Mouse (Mus musculus) liver, embryonic 13.5 days (tissue): Measurements from ENCODE around the gene Ell2. TPM values are rescaled to one million over a fixed set of nuclear protein-coding genes. Genes with fewer than 3 reads are reported as not detected.
A peak's percentile ranks its signal among the peaks of the same experiment; 100 is the strongest.

ENCODE experiments used
- ATAC-seq: fragments of 200-750 bp; cut with Nextera tagmentation; 2 replicates; pipeline ENCODE4 v1.8.0; 2017; ENCODE audit warnings: low read depth, mild to moderate bottlenecking, moderate number of reproducible peaks, moderate library complexity
- DNase-seq: peaks from one replicate; pipeline ENCODE4 v3.0.0; 2022
- H3K27ac ChIP-seq: fragments of 300-500 bp; sonication (generic); 2 replicates; pipeline ENCODE4 v1.5.1; 2015; ENCODE audit warnings: moderate library complexity, mild to moderate bottlenecking, inconsistent platforms
- H3K27me3 ChIP-seq: fragments of 300-500 bp; sonication (generic); 2 replicates; pipeline ENCODE4 v1.6.1; 2015; ENCODE audit warnings: mild to moderate bottlenecking, inconsistent platforms
- H3K36me3 ChIP-seq: fragments of 300-500 bp; sonication (generic); 2 replicates; pipeline ENCODE4 v1.6.1; 2015; ENCODE audit warnings: mild to moderate bottlenecking, inconsistent platforms
- H3K4me1 ChIP-seq: fragments of 300-500 bp; sonication (generic); replicated peaks from 2 replicates; pipeline ENCODE4 v1.6.1; 2015; ENCODE audit warnings: inconsistent platforms
- H3K4me2 ChIP-seq: fragments of 300-500 bp; sonication (generic); 2 replicates; pipeline ENCODE4 v1.6.1; 2015; ENCODE audit warnings: inconsistent platforms, mild to moderate bottlenecking, moderate library complexity
- H3K4me3 ChIP-seq: fragments of 300-500 bp; sonication (generic); replicated peaks from 2 replicates; pipeline ENCODE4 v1.5.1; 2015; ENCODE audit warnings: mild to moderate bottlenecking, inconsistent platforms
- H3K9ac ChIP-seq: fragments of 300-500 bp; sonication (generic); 2 replicates; pipeline ENCODE4 v1.6.1; 2015; ENCODE audit warnings: mild to moderate bottlenecking, inconsistent platforms
- H3K9me3 ChIP-seq: fragments of 300-500 bp; sonication (generic); replicated peaks from 2 replicates; pipeline ENCODE4 v1.6.1; 2016; ENCODE audit warnings: inconsistent platforms
- WGBS: fragments of 180-500 bp; shearing (Covaris S2); methylation state at CpG from one replicate; pipeline ENCODE4 v1.1.7; 2015; ENCODE audit not compliant: insufficient replicate concordance; 5-methylcytosine and 5-hydroxymethylcytosine counted together
- polyA plus RNA-seq: library from polyadenylated mRNA; unstranded; fragments of >200 nt; fragmentation: Nextera tagmentation; extraction: Ambion mirVana; gene quantifications from 2 replicates; pipeline ENCODE4 v1.2.1, GENCODE M21; 2015

Gene Ell2
- polyA plus RNA-seq, 1 experiment from 2014 or later, result 38.2 TPM

GRCm38 (mm10) chr13:75789061-75789834 is 82.7 kb downstream of the Ell2 start:
- no peak overlapping the region for H3K27ac ChIP-seq
- H3K36me3 ChIP-seq, result peaks cover 16% of the 10 kb centered on the region; the same call in 1 of the 2 replicates
- WGBS, result 77% methylated on average over 2 of the region's 2 CpGs
- H3K4me2 ChIP-seq, result no peak overlapping the region
- peaks cover 13% of the 10 kb centered on the region for H3K4me1 ChIP-seq
- H3K4me3 ChIP-seq, result no peak overlapping the region
- H3K9ac ChIP-seq, result no peak overlapping the region
- DNase-seq (no peak), ATAC-seq (no peak)
- no peaks in the 10 kb centered on the region for H3K27me3 ChIP-seq
- no peaks in the 10 kb centered on the region for H3K9me3 ChIP-seq

GRCm38 (mm10) chr13:75790550-75791205 is 84.1 kb downstream of the Ell2 start:
- H3K27ac ChIP-seq, result no peak overlapping the region
- H3K4me3 ChIP-seq, result no peak overlapping the region
- H3K4me1 ChIP-seq, result peaks cover 18% of the 10 kb centered on the region
- H3K27me3 ChIP-seq, result no peaks in the 10 kb centered on the region
- 58% methylated on average over 1 of the region's 1 CpGs for WGBS
- H3K9ac ChIP-seq, result no peak overlapping the region
- DNase-seq (no peak), ATAC-seq (no peak)
- H3K36me3 ChIP-seq, result peaks cover 15% of the 10 kb centered on the region; the same call in 1 of the 2 replicates
- no peak overlapping the region for H3K4me2 ChIP-seq
- no peaks in the 10 kb centered on the region for H3K9me3 ChIP-seq

- Histone ChIP-seq H3K36me3 (no peaks in the 10 kb centered on the region), H3K27ac (peak overlapping the region; percentile 11; the same call in 1 of the 2 replicates), H3K4me3 (no peak overlapping the region), H3K27me3 (no peaks in the 10 kb centered on the region), H3K4me1 (peaks cover 39% of the 10 kb centered on the region), H3K9me3 (no peaks in the 10 kb centered on the region), H3K4me2 (no peak overlapping the region), H3K9ac (no peak overlapping the region)
- ATAC-seq (no peak), DNase-seq (no peak)
- 42% methylated on average over 6 of the region's 6 CpGs for WGBS
Observed at GRCm38 (mm10) chr13:75793863-75794629, 87.5 kb downstream of the Ell2 start.

- Histone ChIP-seq H3K4me3 (peak overlapping the region; percentile 29), H3K9ac (peak overlapping the region; percentile 68), H3K4me2 (peak overlapping the region; percentile 60), H3K27me3 (no peaks in the 10 kb centered on the region), H3K9me3 (no peaks in the 10 kb centered on the region), H3K27ac (peak overlapping the region; percentile 71), H3K4me1 (peaks cover 39% of the 10 kb centered on the region), H3K36me3 (no peaks in the 10 kb centered on the region)
- ATAC-seq (peak; percentile 99), DNase-seq (peak; percentile 89)
- 12% methylated on average over 18 of the region's 18 CpGs for WGBS
Observed at GRCm38 (mm10) chr13:75797369-75798141, 91.0 kb downstream of the Ell2 start.

- Histone ChIP-seq H3K27me3 (no peaks in the 10 kb centered on the region), H3K4me1 (peaks cover 31% of the 10 kb centered on the region), H3K4me2 (no peak overlapping the region), H3K9me3 (no peaks in the 10 kb centered on the region), H3K27ac (peak overlapping the region; percentile 31; the same call in 1 of the 2 replicates), H3K36me3 (no peaks in the 10 kb centered on the region), H3K4me3 (no peak overlapping the region), H3K9ac (no peak overlapping the region)
- DNase-seq (no peak), ATAC-seq (no peak)
- WGBS, result 67% methylated on average over 7 of the region's 7 CpGs
Observed at GRCm38 (mm10) chr13:75798413-75799302, 92.1 kb downstream of the Ell2 start.

GRCm38 (mm10) chr13:75799421-75799820 is 92.9 kb downstream of the Ell2 start:
- Histone ChIP-seq H3K4me3 (no peak overlapping the region), H3K4me2 (no peak overlapping the region), H3K9me3 (no peaks in the 10 kb centered on the region), H3K9ac (no peak overlapping the region), H3K27ac (no peak overlapping the region), H3K4me1 (peaks cover 24% of the 10 kb centered on the region), H3K36me3 (no peaks in the 10 kb centered on the region), H3K27me3 (no peaks in the 10 kb centered on the region)
- DNase-seq (no peak), ATAC-seq (no peak)
- 81% methylated on average over 3 of the region's 3 CpGs for WGBS

GRCm38 (mm10) chr13:75807969-75808368 is 101.4 kb downstream of the Ell2 start:
- no peak overlapping the region for H3K4me3 ChIP-seq
- H3K4me1 ChIP-seq, result no peaks in the 10 kb centered on the region
- no peak overlapping the region for H3K27ac ChIP-seq
- ATAC-seq, result no peak
- H3K9ac ChIP-seq, result no peak overlapping the region
- H3K4me2 ChIP-seq, result no peak overlapping the region
- no peaks in the 10 kb centered on the region for H3K9me3 ChIP-seq
- WGBS, result 69% methylated on average over 1 of the region's 1 CpGs
- H3K27me3 ChIP-seq, result no peaks in the 10 kb centered on the region
- DNase-seq, result no peak
- H3K36me3 ChIP-seq, result no peaks in the 10 kb centered on the region

- DNase-seq (no peak), ATAC-seq (no peak)
- H3K36me3 ChIP-seq, result no peaks in the 10 kb centered on the region
- no peak overlapping the region for H3K27ac ChIP-seq
- H3K4me2 ChIP-seq, result no peak overlapping the region
- no peak overlapping the region for H3K4me3 ChIP-seq
- H3K9ac ChIP-seq, result no peak overlapping the region
- 53% methylated on average over 1 of the region's 1 CpGs for WGBS
- H3K27me3 ChIP-seq, result no peaks in the 10 kb centered on the region
- no peaks in the 10 kb centered on the region for H3K4me1 ChIP-seq
- H3K9me3 ChIP-seq, result no peaks in the 10 kb centered on the region
Observed at GRCm38 (mm10) chr13:75809957-75810356, 103.4 kb downstream of the Ell2 start.

GRCm38 (mm10) chr13:75817183-75817582 is 110.6 kb downstream of the Ell2 start:
- Histone ChIP-seq H3K27me3 (no peaks in the 10 kb centered on the region), H3K4me3 (no peak overlapping the region), H3K27ac (no peak overlapping the region), H3K4me2 (no peak overlapping the region), H3K36me3 (no peaks in the 10 kb centered on the region), H3K9me3 (no peaks in the 10 kb centered on the region), H3K9ac (no peak overlapping the region), H3K4me1 (no peaks in the 10 kb centered on the region)
- 78% methylated on average over 2 of the region's 2 CpGs for WGBS
- ATAC-seq (no peak), DNase-seq (no peak)

GRCm38 (mm10) chr13:75818486-75818885 is 111.9 kb downstream of the Ell2 start:
- no peak for DNase-seq
- Histone ChIP-seq H3K36me3 (no peaks in the 10 kb centered on the region), H3K4me1 (no peaks in the 10 kb centered on the region), H3K9me3 (no peaks in the 10 kb centered on the region), H3K9ac (no peak overlapping the region), H3K27me3 (no peaks in the 10 kb centered on the region), H3K4me2 (no peak overlapping the region), H3K27ac (no peak overlapping the region), H3K4me3 (no peak overlapping the region)
- no peak for ATAC-seq
- 42% methylated on average over 3 of the region's 3 CpGs for WGBS
